Mouse (Mus musculus): ENCODE measurements around the gene Acsl3. TPM values are rescaled to one million over a fixed set of nuclear protein-coding genes. Genes with fewer than 3 reads are reported as not detected.

The Acsl3 gene
- 112 TPM for polyA plus RNA-seq (2014; fragmentation: Illumina TruSeq; extraction: RNeasy Lipid Tissue Mini Kit (QIAGEN cat#74804); ENCODE audit: low read depth, low replicate concordance)

DNA sequence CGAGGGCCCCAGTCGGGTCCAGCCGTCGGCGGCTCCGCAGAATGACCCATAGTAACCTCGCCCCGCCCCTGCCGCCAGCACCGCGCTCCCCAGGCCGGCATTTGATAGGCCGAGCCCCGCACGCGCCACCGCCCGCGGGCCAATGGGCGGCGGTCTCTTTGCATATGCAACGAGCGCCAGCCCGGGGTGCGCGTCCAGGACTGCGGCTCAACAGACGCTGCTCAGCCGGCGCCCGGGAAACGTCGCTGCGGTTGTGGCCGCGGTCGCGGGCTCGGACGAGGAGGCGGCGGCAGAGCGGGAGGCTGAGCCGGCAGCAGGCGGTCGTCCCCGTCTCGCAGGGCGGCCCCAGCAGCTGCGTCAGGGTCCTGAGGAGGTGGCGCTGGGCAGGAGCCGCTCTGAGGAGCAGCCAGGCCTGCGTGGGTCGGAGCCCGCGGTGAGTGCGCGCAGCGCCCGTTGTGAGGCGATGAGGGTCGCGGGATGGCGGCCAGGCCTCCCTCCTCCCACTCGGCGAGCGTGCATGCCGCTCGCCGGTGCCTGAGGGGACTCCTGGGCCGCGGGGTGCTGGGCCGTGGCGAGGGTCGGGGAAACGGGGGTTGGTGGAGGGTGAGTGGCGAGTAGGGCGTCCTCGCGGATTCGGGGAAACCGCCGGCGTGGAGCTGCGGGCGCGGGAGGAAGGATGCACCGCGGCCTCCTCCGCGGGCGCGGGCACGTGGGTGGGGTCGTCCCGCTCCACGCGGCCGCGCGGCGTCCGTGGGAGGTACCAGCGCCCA lies at the start of gene Acsl3, which contains the start of gene Utp14b:
Acsl3 (plus strand) TSS at position 155 of the 770 bp plus-strand sequence.
Utp14b (plus strand) TSS at position 368 of the 770 bp plus-strand sequence.

Other genes starting within 250 kb of the Acsl3 start
- gene Farsb, start 168.9 kb upstream of the Acsl3 start, polyA plus RNA-seq (2014; fragmentation: Illumina TruSeq; extraction: RNeasy Lipid Tissue Mini Kit (QIAGEN cat#74804); ENCODE audit: low read depth, low replicate concordance), result 126 TPM
- 48.0 TPM for gene Mogat1, start 146.8 kb upstream of the Acsl3 start, polyA plus RNA-seq (2014; fragmentation: Illumina TruSeq; extraction: RNeasy Lipid Tissue Mini Kit (QIAGEN cat#74804); ENCODE audit: low read depth, low replicate concordance)
- gene BC035947, start 145.7 kb upstream of the Acsl3 start, polyA plus RNA-seq (2014; fragmentation: Illumina TruSeq; extraction: RNeasy Lipid Tissue Mini Kit (QIAGEN cat#74804); ENCODE audit: low read depth, low replicate concordance), result 37.6 TPM
- gene Utp14b, start 213 bp downstream of the Acsl3 start, polyA plus RNA-seq (2014; fragmentation: Illumina TruSeq; extraction: RNeasy Lipid Tissue Mini Kit (QIAGEN cat#74804); ENCODE audit: low read depth, low replicate concordance), result 3.2 TPM
- gene Kcne4, start 158.9 kb downstream of the Acsl3 start, polyA plus RNA-seq (2014; fragmentation: Illumina TruSeq; extraction: RNeasy Lipid Tissue Mini Kit (QIAGEN cat#74804); ENCODE audit: low read depth, low replicate concordance), result 5.5 TPM